Mouse (Mus musculus) MEL (cell line): Measurements from ENCODE around the gene 1110017D15Rik. TPM values are rescaled to one million over a fixed set of nuclear protein-coding genes. Genes with fewer than 3 reads are reported as not detected.

Experiments used
- DNase-seq: peaks from one replicate; pipeline ENCODE4 v3.0.0; 2011; ENCODE audit warnings: low read depth, low spot score
- H3K27ac ChIP-seq: 2 replicates; pipeline ENCODE4 v1.5.1; 2012; ENCODE audit warnings: low read depth, mild to moderate bottlenecking, control low read depth, low read length, moderate library complexity; ENCODE audit not compliant: control insufficient read depth
- H3K27me3 ChIP-seq, 2 experiments: fragments of 150-350 bp in 1 of 2; sonication (generic) in 1 of 2; 2 replicates each; pipeline ENCODE4 v1.6.1; 2012; ENCODE audit warnings: low read length in 2 of 2, mild to moderate bottlenecking in 2 of 2, improper control_type of control experiment in 1 of 2, moderate library complexity in 1 of 2; ENCODE audit not compliant: insufficient read depth in 2 of 2, control insufficient read depth in 1 of 2
- H3K36me3 ChIP-seq, 2 experiments: 2 replicates each; pipeline ENCODE4 v1.6.1; 2012 to 2014; ENCODE audit warnings: low read length in 2 of 2, improper control_type of control experiment in 1 of 2, inconsistent platforms in 1 of 2, mild to moderate bottlenecking in 1 of 2; ENCODE audit not compliant: insufficient read depth in 2 of 2, control insufficient read depth in 1 of 2
- H3K4me1 ChIP-seq, 2 experiments: fragments of 150-350 bp in 1 of 2; sonication (generic) in 1 of 2; 2 replicates each; pipeline ENCODE4 v1.6.1; 2012; ENCODE audit warnings: low read length in 2 of 2, improper control_type of control experiment in 1 of 2, mild to moderate bottlenecking in 1 of 2; ENCODE audit not compliant: insufficient read depth in 2 of 2, control insufficient read depth in 1 of 2
- H3K4me3 ChIP-seq, 2 experiments: fragments of 150-350 bp in 1 of 2; sonication (generic) in 1 of 2; 2 replicates each; pipeline ENCODE4 v1.5.1; 2012; ENCODE audit warnings: low read depth in 2 of 2, low read length in 2 of 2, mild to moderate bottlenecking in 2 of 2, moderate library complexity in 2 of 2, control low read depth in 1 of 2, improper control_type of control experiment in 1 of 2; ENCODE audit not compliant: control insufficient read depth in 1 of 2, insufficient read depth in 1 of 2
- H3K79me2 ChIP-seq: 2 replicates; pipeline ENCODE4 v1.6.1; 2012; ENCODE audit warnings: mild to moderate bottlenecking, low read length, moderate library complexity; ENCODE audit not compliant: control insufficient read depth, poor library complexity, insufficient read depth
- H3K9ac ChIP-seq: 2 replicates; pipeline ENCODE4 v1.6.1; 2012; ENCODE audit warnings: low read depth, mild to moderate bottlenecking, control low read depth, low read length, moderate library complexity; ENCODE audit not compliant: control insufficient read depth, poor library complexity, severe bottlenecking
- H3K9me3 ChIP-seq: fragments of 150-350 bp; sonication (generic); replicated peaks from 2 replicates; pipeline ENCODE4 v1.6.1; 2012; ENCODE audit warnings: mild to moderate bottlenecking, low read length, improper control_type of control experiment, moderate library complexity; ENCODE audit not compliant: insufficient read depth
- E2F4 ChIP-seq: IDR thresholded peaks from 2 replicates; pipeline ENCODE4 v1.6.1; 2011; ENCODE audit warnings: low read depth, low read length, improper control_type of control experiment, borderline replicate concordance
- ELF1 ChIP-seq: IDR thresholded peaks from 2 replicates; pipeline ENCODE4 v1.6.1; 2014; ENCODE audit warnings: low read depth, mild to moderate bottlenecking, inconsistent platforms, low read length, improper control_type of control experiment, moderate library complexity
- ETS1 ChIP-seq: IDR thresholded peaks from 2 replicates; pipeline ENCODE4 v1.6.1; 2012; ENCODE audit warnings: low read depth, mild to moderate bottlenecking, inconsistent platforms, low read length, improper control_type of control experiment, moderate library complexity
- GABPA ChIP-seq: IDR thresholded peaks from 2 replicates; pipeline ENCODE4 v1.6.1; 2012; ENCODE audit warnings: low read depth, mild to moderate bottlenecking, inconsistent platforms, low read length, improper control_type of control experiment, moderate library complexity
- HCFC1 ChIP-seq: IDR thresholded peaks from 2 replicates; pipeline ENCODE4 v1.6.1; 2012; ENCODE audit warnings: low read depth, mild to moderate bottlenecking, inconsistent platforms, low read length, improper control_type of control experiment, moderate library complexity
- JUND ChIP-seq: IDR thresholded peaks from 2 replicates; pipeline ENCODE4 v1.6.1; 2011; ENCODE audit warnings: low read depth, mild to moderate bottlenecking, improper control_type of control experiment, low read length
- KAT2A ChIP-seq: conservative IDR thresholded peaks from 2 replicates; pipeline ENCODE4 v1.6.1; 2012; ENCODE audit warnings: low read depth, low read length, improper control_type of control experiment, inconsistent platforms
- MAFK ChIP-seq: IDR thresholded peaks from 2 replicates; pipeline ENCODE4 v1.6.1; 2011; ENCODE audit warnings: low read depth, mild to moderate bottlenecking, low read length, improper control_type of control experiment, borderline replicate concordance
- MAX ChIP-seq: IDR thresholded peaks from 2 replicates; pipeline ENCODE4 v1.6.1; 2011; ENCODE audit warnings: low read length, improper control_type of control experiment
- MXI1 ChIP-seq: IDR thresholded peaks from 2 replicates; pipeline ENCODE4 v1.6.1; 2011; ENCODE audit warnings: mild to moderate bottlenecking, low read depth, low read length, improper control_type of control experiment
- POLR2AphosphoS2 ChIP-seq: IDR thresholded peaks from 2 replicates; pipeline ENCODE4 v1.6.1; 2011; ENCODE audit warnings: low read length, improper control_type of control experiment
- POLR2AphosphoS5 ChIP-seq: IDR thresholded peaks from 2 replicates; pipeline ENCODE4 v1.6.1; 2012; ENCODE audit warnings: low read depth, borderline replicate concordance, mild to moderate bottlenecking, inconsistent platforms, low read length, moderate library complexity, mixed read lengths
- RCOR1 ChIP-seq: IDR thresholded peaks from 2 replicates; pipeline ENCODE4 v1.6.1; 2012; ENCODE audit warnings: low read depth, mild to moderate bottlenecking, inconsistent platforms, low read length, improper control_type of control experiment
- SIN3A ChIP-seq: IDR thresholded peaks from 2 replicates; pipeline ENCODE4 v1.6.1; 2012; ENCODE audit warnings: low read length, improper control_type of control experiment, inconsistent platforms
- TAL1 ChIP-seq: IDR thresholded peaks from 2 replicates; pipeline ENCODE4 v1.6.1; 2012; ENCODE audit warnings: mild to moderate bottlenecking, inconsistent platforms, low read length, moderate library complexity, mixed read lengths
- TCF12 ChIP-seq: IDR thresholded peaks from 2 replicates; pipeline ENCODE4 v1.6.1; 2014; ENCODE audit warnings: low read depth, mild to moderate bottlenecking, inconsistent platforms, low read length, improper control_type of control experiment, moderate library complexity
- USF2 ChIP-seq, 2 experiments: IDR thresholded peaks; 2 replicates each; pipeline ENCODE4 v1.6.1; 2011 to 2012; ENCODE audit warnings: improper control_type of control experiment in 2 of 2, low read length in 2 of 2, borderline replicate concordance in 1 of 2, inconsistent platforms in 1 of 2, low read depth in 1 of 2, mild to moderate bottlenecking in 1 of 2; ENCODE audit not compliant: insufficient read depth in 1 of 2
- ZC3H11A ChIP-seq: IDR thresholded peaks from 2 replicates; pipeline ENCODE4 v1.6.1; 2012; ENCODE audit warnings: low read depth, mild to moderate bottlenecking, inconsistent platforms, low read length, improper control_type of control experiment
- ZMIZ1 ChIP-seq: IDR thresholded peaks from 2 replicates; pipeline ENCODE4 v1.6.1; 2012; ENCODE audit warnings: low read depth, mild to moderate bottlenecking, inconsistent platforms, low read length, improper control_type of control experiment, moderate library complexity
- polyA plus RNA-seq, 2 experiments: library from polyadenylated mRNA; stranded (reverse) in 1 of 2; unstranded in 1 of 2; fragments of >175 nt in 1 of 2; fragments of >200 nt in 1 of 2; gene quantifications; 2 replicates each; pipeline versions ENCODE4 v1.2.1 to v1.2.4; 2012; ENCODE audit warnings: low replicate concordance in 2 of 2, low read depth in 1 of 2; ENCODE audit not compliant: insufficient read length in 2 of 2, insufficient read depth in 1 of 2, missing spikeins in 1 of 2
- total RNA-seq: library from RNA; depleted of rRNA; stranded (reverse); fragments of 300-350 nt; gene quantifications from 2 replicates; pipeline ENCODE4 v1.2.3, GENCODE M21; 2012

Gene 1110017D15Rik
- total and polyA plus RNA-seq, 3 experiments: 0.21 TPM; not detected in 2

- Histone ChIP-seq H3K9me3 (no peaks in the 10 kb centered on the region), H3K79me2 (no peaks in the 10 kb centered on the region), H3K36me3 (no peaks in the 10 kb centered on the region), H3K4me1 (no peaks in the 10 kb centered on the region), H3K27ac (no peak overlapping the region), H3K27me3 (no peaks in the 10 kb centered on the region), H3K9ac (no peak overlapping the region), H3K4me3 (no peak overlapping the region)
- TF ChIP-seq ZC3H11A (no peak), USF2 (IDR thresholded peaks at IDR 0.05; ENCODE audit: borderline replicate concordance in 1 of 2, insufficient read depth in 1 of 2, low read depth in 1 of 2, low read length in 2 of 2) (no peak), ZMIZ1 (no peak), POLR2AphosphoS5 (no peak), TAL1 (no peak), MXI1 (no peak), HCFC1 (no peak), ETS1 (no peak)
- no peak for DNase-seq
Measured at GRCm38 (mm10) chr4:41471384-41471689, 45.8 kb downstream of the 1110017D15Rik start.

DNA sequence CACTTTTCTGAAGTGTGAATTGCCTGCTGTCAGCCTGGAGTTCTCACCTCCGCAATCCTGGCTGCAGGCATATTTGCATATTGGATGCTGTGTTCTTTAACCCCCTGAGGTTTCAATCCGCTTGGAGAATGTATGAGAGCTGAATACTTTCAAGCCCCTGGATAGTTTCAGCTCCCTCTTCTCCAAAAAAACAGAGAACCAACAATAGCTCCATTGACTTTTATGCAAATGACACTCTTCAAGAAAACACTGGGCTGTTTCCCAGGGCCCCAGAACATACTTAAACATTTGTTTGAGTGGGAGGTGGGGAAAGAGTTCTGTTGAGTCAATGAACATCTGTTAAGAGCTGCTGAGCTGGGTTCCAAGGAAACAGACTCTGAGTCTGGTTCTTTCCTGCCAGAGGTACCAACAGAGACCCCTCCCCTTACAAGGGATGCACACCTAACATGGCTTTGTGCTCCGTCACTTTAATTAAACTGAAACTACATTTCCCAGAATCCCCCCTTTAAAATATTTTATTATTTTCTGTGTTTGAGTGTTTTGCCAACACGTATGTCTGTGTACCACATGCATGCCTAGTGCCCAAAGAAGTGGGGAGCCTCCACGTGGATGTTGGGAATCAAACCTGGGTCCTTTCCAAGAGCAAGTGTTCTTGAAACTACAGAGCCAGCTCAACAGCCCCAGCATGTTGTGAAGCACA, 46.3 kb downstream of the 1110017D15Rik start:
- no peaks in the 10 kb centered on the region for H3K9me3 ChIP-seq
- H3K27ac ChIP-seq: no peak overlapping the region
- no peak overlapping the region for H3K9ac ChIP-seq
- no peak overlapping the region for H3K4me3 ChIP-seq
- DNase-seq: no peak
- H3K27me3 ChIP-seq: no peaks in the 10 kb centered on the region
- TF ChIP-seq HCFC1: 0 out of 2 replicates have a peak, but pooled peaks have one; percentile 20
- TF ChIP-seq POLR2AphosphoS2: no peak
- peaks cover 0 to 1% of the 10 kb centered on the region in 2 experiments; a peak in 1 of 4 replicates for H3K4me1 ChIP-seq
- no peaks in the 10 kb centered on the region for H3K36me3 ChIP-seq
- no peaks in the 10 kb centered on the region for H3K79me2 ChIP-seq

GRCm38 (mm10) chr4:41470051-41470683, 47.0 kb downstream of the 1110017D15Rik start:
- Histone ChIP-seq H3K4me1 (peaks cover 0 to 3% of the 10 kb centered on the region in 2 experiments; a peak in 1 of 4 replicates), H3K9me3 (no peaks in the 10 kb centered on the region), H3K27me3 (no peaks in the 10 kb centered on the region), H3K79me2 (no peaks in the 10 kb centered on the region; the same call in 1 of the 2 replicates), H3K4me3 (no peak overlapping the region), H3K36me3 (peaks cover 0 to 2% of the 10 kb centered on the region in 2 experiments; a peak in 1 of 4 replicates), H3K27ac (no peak overlapping the region), H3K9ac (no peak overlapping the region)
- DNase-seq: no peak
- TF ChIP-seq ZC3H11A (no peak), MAX (no peak), RCOR1 (no peak), TAL1 (no peak), ELF1 (no peak), E2F4 (no peak), TCF12 (no peak), SIN3A (no peak), MAFK (no peak), KAT2A (no peak), JUND (no peak), POLR2AphosphoS2 (no peak), GABPA (no peak)
